ENCODE assay signal across 8 mouse cellular contexts in the genomic region with DNA sequence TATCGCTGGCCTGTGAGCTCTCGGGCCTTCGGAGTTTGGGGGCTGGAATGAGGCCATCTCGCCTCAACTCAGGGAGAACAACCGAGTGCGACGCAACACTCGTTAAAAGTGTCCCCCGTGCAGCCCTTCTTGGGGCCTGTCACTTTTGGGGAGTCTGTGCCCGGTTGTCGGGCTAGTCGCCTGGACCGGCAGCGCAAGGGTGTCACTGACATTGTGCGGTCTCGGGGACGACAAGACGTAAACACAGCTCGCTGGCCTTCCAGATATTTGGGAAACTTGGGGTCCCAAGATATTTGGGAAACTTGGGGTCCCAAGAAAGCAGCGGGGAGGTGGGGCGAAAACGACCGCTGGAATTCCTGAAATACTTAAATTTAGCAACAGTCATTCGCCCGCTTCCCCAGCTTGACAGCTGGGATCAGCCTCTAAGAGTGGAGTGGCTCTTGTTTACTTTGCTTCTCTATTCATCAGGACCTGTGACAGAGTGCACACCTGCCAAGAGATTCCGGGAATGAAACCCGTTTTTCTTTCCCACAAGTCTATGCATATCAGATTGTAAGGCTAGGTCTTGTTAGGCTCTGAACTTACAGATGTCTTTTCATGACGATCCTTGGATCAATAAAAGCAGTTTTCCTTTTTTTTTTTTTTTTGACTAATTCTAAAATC. TPM values are rescaled to one million over a fixed set of nuclear protein-coding genes. Genes with fewer than 3 reads are reported as not detected.
DNase-seq lines count a peak whose midpoint lies in the region; ATAC-seq lines count a peak whose summit lies in the region.

No protein-coding gene starts in this region.

- no peaks in the 10 kb centered on the region; the same call in 1 of the 2 replicates for H3K36me3 ChIP-seq in neural tube, embryonic 11.5 days (ENCODE audit: control insufficient read depth, insufficient read depth, low read length)
- H3K36me3 ChIP-seq in forebrain, embryonic 12.5 days (replicated peaks) = peaks cover 15% of the 10 kb centered on the region
- peaks cover 19% of the 10 kb centered on the region; the same call in 1 of the 2 replicates for H3K36me3 ChIP-seq in limb, embryonic 12.5 days
- H3K36me3 ChIP-seq in midbrain, embryonic 15.5 days (replicated peaks) = peaks cover 3% of the 10 kb centered on the region; the same call in 1 of the 2 replicates

- H3K4me1 ChIP-seq in neural tube, embryonic 11.5 days (ENCODE audit: control insufficient read depth, insufficient read depth, low read length) = 0 out of 2 replicates have a peak, but pooled peaks cover 10% of the 10 kb centered on the region
- peaks cover 21% of the 10 kb centered on the region for H3K4me1 ChIP-seq in forebrain, embryonic 12.5 days
- H3K4me1 ChIP-seq in limb, embryonic 12.5 days (replicated peaks) = peaks cover 17% of the 10 kb centered on the region
- peaks cover 26% of the 10 kb centered on the region for H3K4me1 ChIP-seq in midbrain, embryonic 15.5 days

- no peaks in the 10 kb centered on the region for H3K9me3 ChIP-seq in neural tube, embryonic 11.5 days (ENCODE audit: control insufficient read depth, low read length)
- H3K9me3 ChIP-seq in forebrain, embryonic 12.5 days = no peaks in the 10 kb centered on the region
- H3K9me3 ChIP-seq in limb, embryonic 12.5 days = no peaks in the 10 kb centered on the region
- H3K9me3 ChIP-seq in midbrain, embryonic 15.5 days = no peaks in the 10 kb centered on the region

- 6% methylated on average over 28 of the region's 28 CpGs for WGBS in neural tube, embryonic 11.5 days
- WGBS in forebrain, embryonic 12.5 days = 3% methylated on average over 28 of the region's 28 CpGs
- WGBS in limb, embryonic 12.5 days = 4% methylated on average over 28 of the region's 28 CpGs
- WGBS in midbrain, embryonic 15.5 days = 3% methylated on average over 28 of the region's 28 CpGs

- peak overlapping the region; percentile 85 for H3K4me2 ChIP-seq in neural tube, embryonic 11.5 days (ENCODE audit: low read depth)
- H3K4me2 ChIP-seq in forebrain, embryonic 12.5 days = peak overlapping the region; percentile 75
- H3K4me2 ChIP-seq in limb, embryonic 12.5 days = peak overlapping the region; percentile 85
- peak overlapping the region; percentile 94 for H3K4me2 ChIP-seq in midbrain, embryonic 15.5 days

- H3K9ac ChIP-seq in neural tube, embryonic 11.5 days (ENCODE audit: low read length) = peak overlapping the region; percentile 60
- peak overlapping the region; percentile 94 for H3K9ac ChIP-seq in forebrain, embryonic 12.5 days
- H3K9ac ChIP-seq in limb, embryonic 12.5 days (replicated peaks) = peak overlapping the region; percentile 93
- H3K9ac ChIP-seq in midbrain, embryonic 15.5 days = peak overlapping the region; percentile 90

- no peak; the same call in 1 of the 2 replicates for ATAC-seq in neural tube, embryonic 11.5 days (ENCODE audit: insufficient read depth, low FRiP score, low TSS enrichment)
- ATAC-seq in forebrain, embryonic 12.5 days (ENCODE audit: low FRiP score) = peak; percentile 24; the same call in 1 of the 2 replicates
- no peak; the same call in 1 of the 2 replicates for ATAC-seq in limb, embryonic 12.5 days (ENCODE audit: insufficient number of reproducible peaks, insufficient read depth, low FRiP score, low TSS enrichment, low read depth)
- no peak; the same call in 1 of the 2 replicates for ATAC-seq in midbrain, embryonic 15.5 days (replicated peaks)

- no peak overlapping the region for H3K27ac ChIP-seq in neural tube, embryonic 11.5 days (ENCODE audit: low read depth, low read length)
- H3K27ac ChIP-seq in forebrain, embryonic 12.5 days = peak overlapping the region; percentile 81; the same call in 1 of the 2 replicates
- peak overlapping the region; percentile 86 for H3K27ac ChIP-seq in limb, embryonic 12.5 days
- peak overlapping the region; percentile 88 for H3K27ac ChIP-seq in midbrain, embryonic 15.5 days

- DNase-seq in neural tube, embryonic 11.5 days (ENCODE audit: low spot score) = no peak
- no peak for DNase-seq in neural tube, embryonic 10.5 days (ENCODE audit: extremely low spot score, low spot score)
- no peak for DNase-seq in spleen, adult 12 weeks (ENCODE audit: low spot score)
- DNase-seq in retina, postnatal 1 day = no peak
- no peak for DNase-seq in gastrocnemius, postnatal 10 days

- H3K4me3 ChIP-seq in neural tube, embryonic 11.5 days (ENCODE audit: low read depth, low read length) = peak overlapping the region; percentile 56
- H3K4me3 ChIP-seq in forebrain, embryonic 12.5 days (replicated peaks) = peak overlapping the region; percentile 94
- peak overlapping the region; percentile 96 for H3K4me3 ChIP-seq in limb, embryonic 12.5 days (replicated peaks)
- H3K4me3 ChIP-seq in midbrain, embryonic 15.5 days = peak overlapping the region; percentile 85

- no peaks in the 10 kb centered on the region for H3K27me3 ChIP-seq in neural tube, embryonic 11.5 days (ENCODE audit: control insufficient read depth, insufficient read depth, low read length)
- no peaks in the 10 kb centered on the region for H3K27me3 ChIP-seq in forebrain, embryonic 12.5 days
- no peaks in the 10 kb centered on the region for H3K27me3 ChIP-seq in limb, embryonic 12.5 days
- no peaks in the 10 kb centered on the region for H3K27me3 ChIP-seq in midbrain, embryonic 15.5 days (replicated peaks)

RNA-seq across cellular contexts. Expression of a gene that starts 0.8 kb away (rescaled TPM):
- polyA plus RNA-seq in neural tube, embryonic 11.5 days (2014; fragmentation: Nextera tagmentation; extraction: Ambion mirVana) = 50.0 and 52.8 TPM in 2 replicates
- 50.7 and 52.8 TPM in 2 replicates for polyA plus RNA-seq in forebrain, embryonic 12.5 days (2016; fragmentation: Nextera tagmentation; extraction: Ambion mirVana)
- polyA plus RNA-seq in limb, embryonic 12.5 days (2016; fragmentation: Nextera tagmentation; extraction: Ambion mirVana) = 60.0 and 60.8 TPM in 2 replicates
- polyA plus RNA-seq in midbrain, embryonic 15.5 days (2015; fragmentation: Nextera tagmentation; extraction: Ambion mirVana) = 40.4 and 42.8 TPM in 2 replicates
- 10 to 100 TPM; 61.8 to 64.5 TPM for total RNA-seq in gastrocnemius, postnatal 10 days (2021)

RNA-seq across cellular contexts. Expression of a gene that starts 29.9 kb away (rescaled TPM):
- polyA plus RNA-seq in neural tube, embryonic 11.5 days (2014; fragmentation: Nextera tagmentation; extraction: Ambion mirVana) = 0.12 and 0.29 TPM in 2 replicates
- polyA plus RNA-seq in forebrain, embryonic 12.5 days (2016; fragmentation: Nextera tagmentation; extraction: Ambion mirVana) = 0.65 and 0.68 TPM in 2 replicates
- polyA plus RNA-seq in limb, embryonic 12.5 days (2016; fragmentation: Nextera tagmentation; extraction: Ambion mirVana) = 0.54 and 0.63 TPM in 2 replicates
- polyA plus RNA-seq in midbrain, embryonic 15.5 days (2015; fragmentation: Nextera tagmentation; extraction: Ambion mirVana) = 0.19 and 0.26 TPM in 2 replicates
- 100 to 1,000 TPM; 101 to 103 TPM for total RNA-seq in gastrocnemius, postnatal 10 days (2021)

RNA-seq across cellular contexts. Expression of a gene that starts 51.1 kb away (rescaled TPM):
- polyA plus RNA-seq in neural tube, embryonic 11.5 days (2014; fragmentation: Nextera tagmentation; extraction: Ambion mirVana) = 13.7 and 14.3 TPM in 2 replicates
- 11.9 and 12.1 TPM in 2 replicates for polyA plus RNA-seq in forebrain, embryonic 12.5 days (2016; fragmentation: Nextera tagmentation; extraction: Ambion mirVana)
- 17.0 and 18.3 TPM in 2 replicates for polyA plus RNA-seq in limb, embryonic 12.5 days (2016; fragmentation: Nextera tagmentation; extraction: Ambion mirVana)
- 8.1 and 9.5 TPM in 2 replicates for polyA plus RNA-seq in midbrain, embryonic 15.5 days (2015; fragmentation: Nextera tagmentation; extraction: Ambion mirVana)
- total RNA-seq in gastrocnemius, postnatal 10 days (2021) = 10 to 100 TPM; 11.2 to 13.9 TPM
